Mouse (Mus musculus): Measurements from ENCODE around the gene Zmiz2.
"Not testable (repeated sequence)": the region's sequence is repeated elsewhere in the genome, so short reads cannot be mapped to it uniquely, and the experiment has no call there.

The Zmiz2 gene

GRCm38 (mm10) chr11:6430186-6430585 lies 41.3 kb downstream of the Zmiz2 start:
- no peak for DNase-seq

GRCm38 (mm10) chr11:6436442-6436841 lies 47.6 kb downstream of the Zmiz2 start:
- peak; percentile 70 for DNase-seq

- DNase-seq, result no peak
These were observed 48.8 kb downstream of the Zmiz2 start for GRCm38 (mm10) chr11:6437667-6438066.

GRCm38 (mm10) chr11:6440171-6440570 lies 51.3 kb downstream of the Zmiz2 start:
- DNase-seq, result no peak

GRCm38 (mm10) chr11:6442566-6442965 lies 53.7 kb downstream of the Zmiz2 start:
- no peak for DNase-seq

GRCm38 (mm10) chr11:6443102-6443501 lies 54.2 kb downstream of the Zmiz2 start:
- DNase-seq, result no peak

- no peak for DNase-seq
These were observed 54.8 kb downstream of the Zmiz2 start for GRCm38 (mm10) chr11:6443727-6444076.

- peak; percentile 99 for DNase-seq
These were observed 55.4 kb downstream of the Zmiz2 start, which contains the start of gene H2afv for GRCm38 (mm10) chr11:6444077-6444853. Gene H2afv (minus strand): TSS chr11:6444443.

GRCm38 (mm10) chr11:6445441-6445840 lies 56.6 kb downstream of the Zmiz2 start:
- no peak for DNase-seq

- no peak for DNase-seq
These were observed 57.1 kb downstream of the Zmiz2 start for GRCm38 (mm10) chr11:6445951-6446350.

GRCm38 (mm10) chr11:6447493-6447892 lies 58.6 kb downstream of the Zmiz2 start:
- no peak for DNase-seq

GRCm38 (mm10) chr11:6448155-6448554 lies 59.3 kb downstream of the Zmiz2 start:
- DNase-seq, result not testable (repeated sequence)

Data from liver (tissue).